Mouse (Mus musculus): ENCODE data around the gene Mrpl24. TPM values are rescaled to one million over a fixed set of nuclear protein-coding genes. Genes with fewer than 3 reads are reported as not detected.

Mrpl24 gene
- total and polyA plus RNA-seq, 3 experiments, result 123 to 176 (median 166) TPM

- Histone ChIP-seq H3K4me3 (replicated peaks in 1 of 3; ENCODE audit: low read depth in 2 of 3, low read length in 2 of 3, poor library complexity in 1 of 3) (no peak overlapping the region), H3K27me3 (replicated peaks) (no peaks in the 10 kb centered on the region), H3K36me3 (replicated peaks in 1 of 2; ENCODE audit: control insufficient read depth in 1 of 2, insufficient read depth in 1 of 2, low read length in 1 of 2) (no peaks in the 10 kb centered on the region), H3K9ac (ENCODE audit: insufficient read depth, low read depth) (no peak overlapping the region), H3K79me2 (replicated peaks; ENCODE audit: control insufficient read depth, extremely low read depth, insufficient read depth, poor library complexity, severe bottlenecking) (no peaks in the 10 kb centered on the region), H3K4me2 (ENCODE audit: insufficient read depth, low read depth, poor library complexity, severe bottlenecking) (no peak overlapping the region), H3K9me3 (replicated peaks; ENCODE audit: low read length) (no peaks in the 10 kb centered on the region), H3K4me1 (ENCODE audit: control insufficient read depth in 1 of 2, insufficient read depth in 2 of 2) (peaks cover 2 to 11% of the 10 kb centered on the region in 2 experiments), H3K27ac (ENCODE audit: insufficient read depth, low read depth) (no peak overlapping the region)
- dilution Hi-C loops (cut with MboI; ENCODE audit: extremely low pct_ligation_motif_present, extremely low pct_unique_long_range_greater_than_20kb, low sequenced_read_pairs) (no loop called here), in situ Hi-C loops (cut with MboI; ENCODE audit: low pct_ligation_motif_present, low pct_unique_long_range_greater_than_20kb, low sequenced_read_pairs) (no loop called here)
- DNase-seq (ENCODE audit: extremely low read depth), result no peak
- no peak for TF ChIP-seq MAX (IDR thresholded peaks at IDR 0.05; ENCODE audit: low read length)
- no peak for TF ChIP-seq MXI1 (IDR thresholded peaks at IDR 0.05; ENCODE audit: low read depth, low read length)
- TF ChIP-seq UBTF (IDR thresholded peaks at IDR 0.05; ENCODE audit: low read depth, low read length), result no peak
- TF ChIP-seq EP300 (IDR thresholded peaks at IDR 0.05; ENCODE audit: low read length), result no peak
- no peak for TF ChIP-seq MAFK (IDR thresholded peaks at IDR 0.05; ENCODE audit: insufficient replicate concordance, low read length)
- TF ChIP-seq POLR2AphosphoS2 (IDR thresholded peaks at IDR 0.05; ENCODE audit: low read depth, low read length), result no peak
- TF ChIP-seq NELFE (IDR thresholded peaks at IDR 0.05; ENCODE audit: low read depth, low read length), result no peak
- TF ChIP-seq RAD21 (IDR thresholded peaks at IDR 0.05; ENCODE audit: low read depth, low read length), result no peak
- no peak for TF ChIP-seq CHD2 (IDR thresholded peaks at IDR 0.05; ENCODE audit: low read length)
- no peak for TF ChIP-seq GABPA (IDR thresholded peaks at IDR 0.05; ENCODE audit: insufficient replicate concordance, low read depth, low read length)
- TF ChIP-seq IRF4 (IDR thresholded peaks at IDR 0.05; ENCODE audit: low read depth, low read length), result no peak
- no peak for TF ChIP-seq TBP (conservative IDR thresholded peaks at IDR 0.05; ENCODE audit: low read depth, low read length)
- no peak for TF ChIP-seq ELF1 (IDR thresholded peaks at IDR 0.05; ENCODE audit: low read depth, low read length)
- no peak for TF ChIP-seq SMC3 (IDR thresholded peaks at IDR 0.05; ENCODE audit: low read depth, low read length)
- no peak for TF ChIP-seq E2F4 (IDR thresholded peaks at IDR 0.05; ENCODE audit: insufficient replicate concordance, low read depth, low read length)
- TF ChIP-seq ZC3H11A (IDR thresholded peaks at IDR 0.05; ENCODE audit: low read depth, low read length), result no peak
- no peak for TF ChIP-seq MEF2A (IDR thresholded peaks at IDR 0.05; ENCODE audit: borderline replicate concordance, low read depth, low read length)
- TF ChIP-seq SIN3A (IDR thresholded peaks at IDR 0.05; ENCODE audit: low read length), result no peak
- TF ChIP-seq MYC (IDR thresholded peaks at IDR 0.05; ENCODE audit: low read depth, low read length), result no peak
- TF ChIP-seq TCF12 (IDR thresholded peaks at IDR 0.05; ENCODE audit: low read depth, low read length), result no peak
These were observed 20.0 kb upstream of the Mrpl24 start for GRCm38 (mm10) chr3:87899266-87899665.

GRCm38 (mm10) chr3:87899776-87900175 is 19.5 kb upstream of the Mrpl24 start:
- dilution Hi-C loops (cut with MboI; ENCODE audit: extremely low pct_ligation_motif_present, extremely low pct_unique_long_range_greater_than_20kb, low sequenced_read_pairs), result no loop called here
- Histone ChIP-seq H3K9me3 (replicated peaks; ENCODE audit: low read length) (no peaks in the 10 kb centered on the region), H3K36me3 (replicated peaks in 1 of 2; ENCODE audit: control insufficient read depth in 1 of 2, insufficient read depth in 1 of 2, low read length in 1 of 2) (no peaks in the 10 kb centered on the region), H3K9ac (ENCODE audit: insufficient read depth, low read depth) (no peak overlapping the region), H3K4me1 (ENCODE audit: control insufficient read depth in 1 of 2, insufficient read depth in 2 of 2) (peaks cover 2 to 11% of the 10 kb centered on the region in 2 experiments), H3K4me3 (replicated peaks in 1 of 3; ENCODE audit: low read depth in 2 of 3, low read length in 2 of 3, poor library complexity in 1 of 3) (no peak overlapping the region), H3K79me2 (replicated peaks; ENCODE audit: control insufficient read depth, extremely low read depth, insufficient read depth, poor library complexity, severe bottlenecking) (no peaks in the 10 kb centered on the region), H3K27me3 (replicated peaks) (no peaks in the 10 kb centered on the region), H3K27ac (ENCODE audit: insufficient read depth, low read depth) (no peak overlapping the region), H3K4me2 (ENCODE audit: insufficient read depth, low read depth, poor library complexity, severe bottlenecking) (no peak overlapping the region)
- no peak for DNase-seq (ENCODE audit: extremely low read depth)
- in situ Hi-C loops (cut with MboI; ENCODE audit: low pct_ligation_motif_present, low pct_unique_long_range_greater_than_20kb, low sequenced_read_pairs), result no loop called here
- TF ChIP-seq MYC (IDR thresholded peaks at IDR 0.05; ENCODE audit: low read depth, low read length), result no peak
- TF ChIP-seq JUND (conservative IDR thresholded peaks at IDR 0.05; ENCODE audit: low read depth, low read length), result no peak
- no peak for TF ChIP-seq RAD21 (IDR thresholded peaks at IDR 0.05; ENCODE audit: low read depth, low read length)
- no peak for TF ChIP-seq IRF4 (IDR thresholded peaks at IDR 0.05; ENCODE audit: low read depth, low read length)
- TF ChIP-seq KAT2A (IDR thresholded peaks at IDR 0.05; ENCODE audit: insufficient replicate concordance, low read length), result no peak
- TF ChIP-seq SIN3A (IDR thresholded peaks at IDR 0.05; ENCODE audit: low read length), result no peak
- TF ChIP-seq CHD1 (IDR thresholded peaks at IDR 0.05; ENCODE audit: low read depth, low read length), result no peak
- no peak for TF ChIP-seq E2F4 (IDR thresholded peaks at IDR 0.05; ENCODE audit: insufficient replicate concordance, low read depth, low read length)
